In the genomic region with DNA sequence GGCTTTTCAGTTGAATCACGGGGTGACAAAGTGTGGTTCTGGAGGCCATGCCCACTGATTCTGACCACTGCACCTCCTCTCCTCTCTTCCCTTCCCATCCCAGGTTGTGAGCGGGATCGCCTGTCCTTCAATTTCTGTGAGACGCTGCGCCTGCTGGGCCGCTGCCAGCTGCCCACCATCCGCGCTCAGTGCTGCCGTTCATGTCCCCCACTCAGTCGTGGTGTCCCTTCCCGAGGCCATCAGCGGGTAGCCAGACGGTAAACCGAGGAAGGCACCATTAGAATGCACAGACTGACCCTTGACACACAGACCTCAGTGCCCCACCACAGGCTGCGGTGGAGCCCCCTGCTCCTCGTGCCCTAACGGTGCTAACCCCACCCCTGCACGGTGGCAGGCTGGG, we compare ENCODE assay signal across 21 mouse cellular contexts. TPM values are rescaled to one million over a fixed set of nuclear protein-coding genes. Genes with fewer than 3 reads are reported as not detected.
"Had no signal": no experiment of that assay in that cellular context is flagged by ENCODE, and none has a peak within 500 bp of the region (broad histone marks: within the 10 kb centered on the region; RNA-seq: fewer than 3 reads in every experiment).

No protein-coding gene starts in this region.

- H3K4me1 ChIP-seq: limb, embryonic 13.5 days; midbrain, embryonic 10.5 days; midbrain, embryonic 13.5 days; neural tube, embryonic 13.5 days had no signal

- H3K27ac ChIP-seq: layer of hippocampus, adult 2 months; limb, embryonic 10.5 days; limb, embryonic 13.5 days; liver, embryonic 12.5 days; liver, embryonic 15.5 days; midbrain, embryonic 10.5 days; midbrain, embryonic 13.5 days; neural tube, embryonic 13.5 days had no signal

- H3K4me2 ChIP-seq: limb, embryonic 13.5 days; liver, embryonic 12.5 days; liver, embryonic 15.5 days; lung, embryonic 15.5 days; midbrain, embryonic 13.5 days; neural tube, embryonic 13.5 days had no signal

- H3K27me3 ChIP-seq: limb, embryonic 13.5 days; liver, embryonic 12.5 days; liver, embryonic 15.5 days; lung, embryonic 15.5 days; midbrain, embryonic 13.5 days; neural tube, embryonic 13.5 days had no signal

- ATAC-seq: liver, embryonic 12.5 days; midbrain, embryonic 13.5 days had no signal

- DNase-seq: kidney, postnatal 25 days; layer of hippocampus, adult 9-11 months; liver; lung, adult 18-20 months; lung, postnatal 10 days; lung, postnatal 36 days; thymus, adult 18-20 months; thymus, postnatal 36 days had no signal

- H3K9ac ChIP-seq: limb, embryonic 13.5 days; liver, embryonic 12.5 days; liver, embryonic 15.5 days; lung, embryonic 15.5 days; midbrain, embryonic 13.5 days; neural tube, embryonic 13.5 days had no signal

- H3K4me3 ChIP-seq: layer of hippocampus, adult 2 months; limb, embryonic 10.5 days; limb, embryonic 13.5 days; liver, embryonic 12.5 days; liver, embryonic 15.5 days; lung, embryonic 15.5 days; midbrain, embryonic 10.5 days; midbrain, embryonic 13.5 days; myocyte; neural tube, embryonic 13.5 days had no signal

- H3K9me3 ChIP-seq: limb, embryonic 10.5 days; limb, embryonic 13.5 days; liver, embryonic 12.5 days; liver, embryonic 15.5 days; lung, embryonic 15.5 days; megakaryocyte, embryonic 14.5 days; midbrain, embryonic 10.5 days; midbrain, embryonic 13.5 days; neural tube, embryonic 13.5 days had no signal

RNA-seq across cellular contexts. Expression of gene Adamts7, which starts 36.7 kb away (rescaled TPM):
- total RNA-seq: monocyte, adult 5-6 weeks; neutrophil, adult 5-6 weeks had no signal
